Mouse (Mus musculus) lung, embryonic 14.5 days (tissue): Measurements from ENCODE around the gene Npas3. TPM values are rescaled to one million over a fixed set of nuclear protein-coding genes. Genes with fewer than 3 reads are reported as not detected.
A peak's percentile ranks its signal among the peaks of the same experiment; 100 is the strongest.

Experiments used
- ATAC-seq: fragments of 200-750 bp; cut with Nextera tagmentation; 2 replicates; pipeline ENCODE4 v1.8.0; 2017; ENCODE audit warnings: mild to moderate bottlenecking, moderate TSS enrichment, moderate library complexity; ENCODE audit not compliant: insufficient read depth
- DNase-seq: peaks from one replicate; pipeline ENCODE4 v3.0.0-alpha.2; 2015
- H3K27ac ChIP-seq: fragments of 300-500 bp; sonication (generic); 2 replicates; pipeline ENCODE4 v1.5.1; 2014; ENCODE audit warnings: low read depth, mild to moderate bottlenecking, moderate library complexity
- H3K27me3 ChIP-seq: fragments of 300-500 bp; sonication (generic); 2 replicates; pipeline ENCODE4 v1.6.1; 2014; ENCODE audit warnings: low read length, control low read depth; ENCODE audit not compliant: insufficient read depth
- H3K36me3 ChIP-seq: fragments of 300-500 bp; sonication (generic); 2 replicates; pipeline ENCODE4 v1.6.1; 2014; ENCODE audit warnings: control low read depth; ENCODE audit not compliant: insufficient read depth
- H3K4me1 ChIP-seq: fragments of 300-500 bp; sonication (generic); 2 replicates; pipeline ENCODE4 v1.6.1; 2014; ENCODE audit warnings: antibody characterized with exemption, control low read depth; ENCODE audit not compliant: insufficient read depth
- H3K4me2 ChIP-seq: fragments of 300-500 bp; sonication (generic); 2 replicates; pipeline ENCODE4 v1.6.1; 2014; ENCODE audit warnings: mild to moderate bottlenecking
- H3K4me3 ChIP-seq: fragments of 300-500 bp; sonication (generic); 2 replicates; pipeline ENCODE4 v1.5.1; 2014; ENCODE audit warnings: low read depth, low read length
- H3K9ac ChIP-seq: fragments of 300-500 bp; sonication (generic); 2 replicates; pipeline ENCODE4 v1.6.1; 2014
- H3K9me3 ChIP-seq: fragments of 300-500 bp; sonication (generic); 2 replicates; pipeline ENCODE4 v1.6.1; 2016; ENCODE audit warnings: low read depth, low read length, control low read depth
- CTCF ChIP-seq: IDR thresholded peaks from 2 replicates; pipeline ENCODE4 v1.5.1; 2016; ENCODE audit warnings: antibody characterized with exemption, low read depth
- WGBS: fragments of 180-500 bp; shearing (Covaris S2); extraction: QIAGEN DNeasy Blood & Tissue Kit; methylation state at CpG from one replicate; pipeline ENCODE4 v1.1.7; 2014; 5-methylcytosine and 5-hydroxymethylcytosine counted together
- polyA plus RNA-seq: library from polyadenylated mRNA; unstranded; fragments of >200 nt; fragmentation: Nextera tagmentation; extraction: Ambion mirVana; gene quantifications from 2 replicates; pipeline ENCODE4 v1.2.1, GENCODE M21; 2014

Gene Npas3
- polyA plus RNA-seq, 1 experiment from 2014 or later = 0.62 TPM

DNA sequence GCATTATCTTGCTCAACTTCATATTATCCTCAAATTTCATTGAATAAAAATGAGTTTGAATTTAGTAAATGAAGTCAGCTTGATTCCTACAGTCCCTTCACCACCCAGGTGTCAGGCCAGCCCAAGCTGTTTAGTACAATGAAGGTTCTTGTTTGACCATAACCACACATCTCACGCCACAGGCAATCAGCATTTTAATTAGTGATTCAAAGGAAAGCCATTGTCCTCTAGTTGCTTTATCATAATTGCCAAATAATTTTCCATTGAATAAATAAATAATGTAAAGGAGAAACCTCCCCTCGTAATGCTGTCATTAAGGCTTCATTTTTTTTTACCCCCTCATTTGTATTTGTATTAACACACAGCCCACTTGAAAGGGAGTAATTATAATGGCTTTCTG is 73.5 kb downstream of the Npas3 start:
- no peak for DNase-seq
- Histone ChIP-seq H3K4me2 (no peak overlapping the region), H3K4me3 (no peak overlapping the region), H3K27ac (no peak overlapping the region), H3K4me1 (no peaks in the 10 kb centered on the region), H3K27me3 (no peaks in the 10 kb centered on the region), H3K36me3 (no peaks in the 10 kb centered on the region), H3K9me3 (no peaks in the 10 kb centered on the region), H3K9ac (no peak overlapping the region)
- no peak for ATAC-seq
- 61% methylated on average over 2 of the region's 2 CpGs for WGBS
- TF ChIP-seq CTCF = no peak

DNA sequence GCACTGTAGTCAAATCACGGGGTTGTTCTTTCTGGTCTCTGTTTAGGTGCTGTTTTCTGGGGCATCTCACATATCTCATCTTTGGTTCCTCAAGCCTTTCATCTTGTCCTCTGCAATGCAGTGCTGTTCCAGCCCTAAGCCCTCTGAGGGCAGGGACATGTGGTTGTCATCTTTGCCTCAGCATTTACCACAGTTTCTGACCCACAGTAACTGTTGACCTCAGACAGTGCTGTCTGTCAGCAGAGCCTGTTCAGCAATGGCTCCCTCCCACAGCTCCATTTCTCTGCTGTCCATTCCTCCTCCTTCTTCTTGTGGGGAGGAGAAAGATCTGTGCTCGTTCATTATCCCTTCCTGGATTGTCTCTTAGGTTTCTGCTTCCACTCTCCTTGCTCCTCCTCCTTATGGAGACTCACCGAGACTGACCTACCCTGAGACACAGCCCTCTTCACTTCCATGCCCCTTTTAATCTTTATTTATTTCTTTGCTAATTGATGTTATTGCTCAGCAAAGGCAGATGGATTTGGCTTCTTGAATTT is 79.2 kb downstream of the Npas3 start:
- H3K9me3 ChIP-seq = no peaks in the 10 kb centered on the region
- DNase-seq (peak; percentile 25), ATAC-seq (peak; percentile 62)
- H3K9ac ChIP-seq = no peak overlapping the region
- peaks cover 7% of the 10 kb centered on the region for H3K4me1 ChIP-seq
- peak overlapping the region; percentile 61; the same call in 1 of the 2 replicates for H3K27ac ChIP-seq
- H3K27me3 ChIP-seq = no peaks in the 10 kb centered on the region
- no peak overlapping the region for H3K4me3 ChIP-seq
- 23% methylated on average over 3 of the region's 3 CpGs for WGBS
- TF ChIP-seq CTCF = no peak
- no peaks in the 10 kb centered on the region for H3K36me3 ChIP-seq
- H3K4me2 ChIP-seq = no peak overlapping the region

DNA sequence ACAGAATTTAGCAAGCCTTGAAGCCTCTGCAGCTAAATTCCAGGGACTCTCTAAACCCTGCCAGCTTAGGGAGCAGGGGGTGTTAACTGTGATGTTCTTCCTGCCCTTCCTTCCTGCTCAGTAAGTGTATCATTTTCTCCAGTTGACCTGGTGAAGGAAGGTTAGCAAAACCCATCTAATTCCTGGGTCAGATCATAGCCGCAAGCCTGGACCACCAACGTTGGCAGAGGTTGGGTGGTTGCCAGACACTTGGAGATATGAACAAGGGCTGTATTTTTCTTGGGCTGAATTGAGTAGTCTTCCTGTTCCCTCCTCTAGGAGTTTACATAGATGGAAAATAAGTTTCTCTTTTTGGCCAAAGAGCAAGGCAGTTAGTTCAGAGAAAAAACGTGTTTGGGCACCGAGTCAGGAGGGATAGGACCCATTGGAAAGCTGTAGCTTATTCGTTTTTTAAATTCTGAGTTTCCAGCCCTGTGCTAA is 79.8 kb downstream of the Npas3 start:
- Histone ChIP-seq H3K4me3 (no peak overlapping the region), H3K27ac (peak overlapping the region; percentile 61)
- DNase-seq = peak; percentile 88

DNA sequence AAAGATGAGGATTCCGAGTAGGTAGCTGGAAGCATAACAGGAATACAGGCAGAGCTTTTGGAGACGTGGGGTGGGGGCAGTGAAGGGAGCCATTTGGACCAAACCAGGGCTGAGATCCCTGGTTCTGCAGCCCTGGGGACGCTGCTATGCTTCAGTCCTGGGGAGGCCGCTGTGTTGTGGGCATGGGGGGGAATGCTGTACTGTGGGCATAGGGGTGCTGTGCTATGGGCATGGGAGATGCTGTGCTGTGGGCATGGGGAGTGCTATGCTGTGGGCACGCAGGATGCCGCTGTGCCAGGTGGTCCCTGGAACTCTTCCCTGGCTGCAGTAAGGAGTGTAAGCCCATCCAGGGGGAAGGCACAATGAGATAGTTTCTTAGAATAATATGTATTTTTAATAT is 81.7 kb downstream of the Npas3 start:
- TF ChIP-seq CTCF = no peak
- no peak for ATAC-seq
- 83% methylated on average over 6 of the region's 6 CpGs for WGBS

More for the DNA sequence above, 79.8 kb downstream of the Npas3 start:
- TF ChIP-seq CTCF = no peak
- Histone ChIP-seq H3K4me2 (peak overlapping the region; percentile 43; the same call in 1 of the 2 replicates), H3K9ac (no peak overlapping the region), H3K4me1 (peaks cover 7% of the 10 kb centered on the region), H3K27me3 (no peaks in the 10 kb centered on the region), H3K36me3 (no peaks in the 10 kb centered on the region), H3K9me3 (no peaks in the 10 kb centered on the region)
- 6% methylated on average over 5 of the region's 5 CpGs for WGBS
- peak; percentile 87 for ATAC-seq

DNA sequence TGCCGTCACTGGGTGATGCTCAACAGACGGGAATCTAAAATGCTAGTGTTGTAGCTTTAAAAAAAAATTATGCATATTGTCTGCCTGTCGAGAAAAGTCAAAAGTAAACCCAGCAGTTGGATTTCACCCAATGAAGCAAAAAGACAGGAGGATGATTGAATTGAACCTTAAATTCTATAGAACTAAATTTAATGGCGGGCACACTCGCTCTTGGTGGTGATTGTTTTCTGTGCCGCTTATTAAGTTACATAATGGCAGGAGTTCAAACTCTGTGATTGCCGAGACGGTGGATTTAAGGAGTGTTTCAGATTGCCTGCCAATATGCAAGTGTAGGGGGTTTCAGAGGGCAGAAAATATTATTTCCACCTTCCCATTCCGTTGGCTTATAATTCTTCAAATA is 82.9 kb downstream of the Npas3 start:
- no peak for ATAC-seq

More for the DNA sequence above, 81.7 kb downstream of the Npas3 start:
- Histone ChIP-seq H3K27me3 (no peaks in the 10 kb centered on the region), H3K9ac (no peak overlapping the region), H3K4me3 (no peak overlapping the region), H3K9me3 (no peaks in the 10 kb centered on the region), H3K4me2 (no peak overlapping the region), H3K27ac (no peak overlapping the region), H3K4me1 (peaks cover 7% of the 10 kb centered on the region), H3K36me3 (no peaks in the 10 kb centered on the region)
- DNase-seq = no peak

DNA sequence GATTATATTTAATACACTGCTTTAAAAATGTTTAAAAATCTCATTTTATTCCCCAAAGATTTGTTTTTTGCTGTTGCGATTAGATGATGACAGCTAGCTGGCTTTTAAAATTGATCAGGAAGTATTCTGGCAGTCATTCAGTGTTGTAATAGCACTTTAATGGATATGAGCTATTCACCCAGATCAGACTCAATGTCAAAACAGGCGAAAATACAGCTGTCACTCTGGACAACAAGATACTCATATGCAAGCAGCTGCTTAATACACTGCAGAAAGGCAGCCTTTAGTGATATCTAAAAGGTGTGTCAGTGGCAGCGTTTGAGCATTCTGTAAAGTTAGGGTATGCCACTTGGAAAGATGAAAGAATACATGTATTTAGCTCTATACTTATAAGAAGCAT is 83.3 kb downstream of the Npas3 start:
- Histone ChIP-seq H3K4me1 (peaks cover 7% of the 10 kb centered on the region), H3K4me3 (no peak overlapping the region), H3K9ac (no peak overlapping the region), H3K36me3 (no peaks in the 10 kb centered on the region), H3K27me3 (no peaks in the 10 kb centered on the region), H3K27ac (no peak overlapping the region), H3K9me3 (no peaks in the 10 kb centered on the region), H3K4me2 (no peak overlapping the region)
- 72% methylated on average over 3 of the region's 3 CpGs for WGBS
- no peak for TF ChIP-seq CTCF
- ATAC-seq = no peak
- DNase-seq = no peak

More for the DNA sequence above, 82.9 kb downstream of the Npas3 start:
- H3K9me3 ChIP-seq = no peaks in the 10 kb centered on the region
- TF ChIP-seq CTCF = no peak
- no peak overlapping the region for H3K4me3 ChIP-seq
- H3K27me3 ChIP-seq = no peaks in the 10 kb centered on the region
- 70% methylated on average over 9 of the region's 9 CpGs for WGBS
- H3K4me2 ChIP-seq = no peak overlapping the region
- peaks cover 7% of the 10 kb centered on the region for H3K4me1 ChIP-seq
- DNase-seq = no peak
- no peak overlapping the region for H3K9ac ChIP-seq
- no peak overlapping the region for H3K27ac ChIP-seq
- H3K36me3 ChIP-seq = no peaks in the 10 kb centered on the region

DNA sequence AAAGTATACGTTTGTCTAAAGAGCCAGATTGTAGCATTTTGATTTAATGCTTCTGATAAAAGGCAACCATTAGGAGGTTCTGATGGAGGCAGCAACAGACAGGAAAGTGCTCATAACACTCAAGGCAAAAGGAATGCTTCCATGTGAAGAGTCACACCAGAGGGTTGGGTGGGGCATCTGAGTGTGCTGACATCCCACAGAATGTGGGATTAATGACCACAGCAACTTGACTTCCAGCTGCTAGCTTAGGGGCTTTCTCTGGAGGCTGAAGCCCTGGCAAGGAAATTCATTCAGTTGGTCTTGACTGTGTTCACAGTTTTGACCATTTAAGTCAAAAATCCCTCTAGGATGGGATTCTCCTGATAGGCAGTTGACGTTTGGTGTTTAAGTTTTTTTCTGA is 84.8 kb downstream of the Npas3 start:
- 61% methylated on average over 2 of the region's 2 CpGs for WGBS
- no peaks in the 10 kb centered on the region for H3K36me3 ChIP-seq
- H3K9me3 ChIP-seq = no peaks in the 10 kb centered on the region
- H3K9ac ChIP-seq = no peak overlapping the region
- no peak overlapping the region for H3K27ac ChIP-seq
- no peaks in the 10 kb centered on the region for H3K4me1 ChIP-seq
- H3K27me3 ChIP-seq = no peaks in the 10 kb centered on the region
- TF ChIP-seq CTCF = no peak
- H3K4me3 ChIP-seq = no peak overlapping the region
- DNase-seq (no peak), ATAC-seq (no peak)
- H3K4me2 ChIP-seq = no peak overlapping the region
